Mouse (Mus musculus): Measurements from ENCODE around the gene AL731706.1. TPM values are rescaled to one million over a fixed set of nuclear protein-coding genes. Genes with fewer than 3 reads are reported as not detected.

The AL731706.1 gene
- total and polyA plus RNA-seq, 2 experiments from 2014 or later = 3.3 to 13.0 TPM

GRCm38 (mm10) chr2:136854543-136855388 lies 36.4 kb downstream of the AL731706.1 start:
- WGBS = 18% methylated on average over 5 of the region's 5 CpGs
- no peak overlapping the region for H3K4me2 ChIP-seq (ENCODE audit: low read depth, low read length, poor library complexity, severe bottlenecking)
- peak; percentile 2 for DNase-seq (ENCODE audit: low spot score)
- no peaks in the 10 kb centered on the region for H3K9me3 ChIP-seq (ENCODE audit: low read length)
- H3K4me1 ChIP-seq (ENCODE audit: insufficient read depth, low read length) = no peaks in the 10 kb centered on the region
- no peak overlapping the region for H3K4me3 ChIP-seq (ENCODE audit: low read depth, low read length)
- H3K27me3 ChIP-seq (ENCODE audit: insufficient read depth, low read length) = no peaks in the 10 kb centered on the region
- TF ChIP-seq CTCF (IDR thresholded peaks at IDR 0.05) = no peak
- 0 out of 2 replicates have a peak, but pooled peaks have one; percentile 34 for ATAC-seq (ENCODE audit: low FRiP score)
- H3K9ac ChIP-seq (replicated peaks; ENCODE audit: low read length, poor library complexity, severe bottlenecking) = no peak overlapping the region
- H3K36me3 ChIP-seq (ENCODE audit: insufficient read depth, low read length) = no peaks in the 10 kb centered on the region
- H3K27ac ChIP-seq (ENCODE audit: low read depth, low read length) = peak overlapping the region; percentile 26; the same call in 1 of the 2 replicates

GRCm38 (mm10) chr2:136850366-136850765 lies 40.8 kb downstream of the AL731706.1 start:
- 75% methylated on average over 3 of the region's 3 CpGs for WGBS
- Histone ChIP-seq H3K9me3 (ENCODE audit: low read length) (no peaks in the 10 kb centered on the region), H3K4me1 (ENCODE audit: insufficient read depth, low read length) (no peaks in the 10 kb centered on the region), H3K4me2 (ENCODE audit: low read depth, low read length, poor library complexity, severe bottlenecking) (no peak overlapping the region), H3K4me3 (ENCODE audit: low read depth, low read length) (no peak overlapping the region), H3K27me3 (ENCODE audit: insufficient read depth, low read length) (no peaks in the 10 kb centered on the region), H3K27ac (ENCODE audit: low read depth, low read length) (no peak overlapping the region), H3K9ac (replicated peaks; ENCODE audit: low read length, poor library complexity, severe bottlenecking) (no peak overlapping the region), H3K36me3 (ENCODE audit: insufficient read depth, low read length) (no peaks in the 10 kb centered on the region)
- TF ChIP-seq CTCF (IDR thresholded peaks at IDR 0.05) = no peak
- ATAC-seq (ENCODE audit: low FRiP score) (no peak), DNase-seq (ENCODE audit: low spot score) (no peak)

- ATAC-seq (ENCODE audit: low FRiP score) = no peak
- Histone ChIP-seq H3K4me2 (ENCODE audit: low read depth, low read length, poor library complexity, severe bottlenecking) (no peak overlapping the region), H3K9ac (replicated peaks; ENCODE audit: low read length, poor library complexity, severe bottlenecking) (no peak overlapping the region), H3K36me3 (ENCODE audit: insufficient read depth, low read length) (no peaks in the 10 kb centered on the region), H3K27me3 (ENCODE audit: insufficient read depth, low read length) (no peaks in the 10 kb centered on the region), H3K9me3 (ENCODE audit: low read length) (no peaks in the 10 kb centered on the region), H3K27ac (ENCODE audit: low read depth, low read length) (no peak overlapping the region), H3K4me3 (ENCODE audit: low read depth, low read length) (no peak overlapping the region), H3K4me1 (ENCODE audit: insufficient read depth, low read length) (no peaks in the 10 kb centered on the region)
- TF ChIP-seq CTCF (IDR thresholded peaks at IDR 0.05) = no peak
- 27% methylated on average over 1 of the region's 1 CpGs for WGBS
- DNase-seq (ENCODE audit: low spot score) = no peak
Observed at GRCm38 (mm10) chr2:136837994-136838393, 53.2 kb downstream of the AL731706.1 start.

GRCm38 (mm10) chr2:136835882-136836281 lies 55.3 kb downstream of the AL731706.1 start:
- 71% methylated on average over 3 of the region's 3 CpGs for WGBS

GRCm38 (mm10) chr2:136834715-136835075 lies 56.5 kb downstream of the AL731706.1 start:
- H3K9me3 ChIP-seq (ENCODE audit: low read length) = no peaks in the 10 kb centered on the region
- H3K27ac ChIP-seq (ENCODE audit: low read depth, low read length) = no peak overlapping the region
- WGBS = 91% methylated on average over 1 of the region's 1 CpGs
- no peak overlapping the region for H3K4me2 ChIP-seq (ENCODE audit: low read depth, low read length, poor library complexity, severe bottlenecking)
- DNase-seq (ENCODE audit: low spot score) = no peak
- H3K36me3 ChIP-seq (ENCODE audit: insufficient read depth, low read length) = no peaks in the 10 kb centered on the region
- no peaks in the 10 kb centered on the region for H3K27me3 ChIP-seq (ENCODE audit: insufficient read depth, low read length)
- H3K9ac ChIP-seq (replicated peaks; ENCODE audit: low read length, poor library complexity, severe bottlenecking) = no peak overlapping the region
- H3K4me1 ChIP-seq (ENCODE audit: insufficient read depth, low read length) = no peaks in the 10 kb centered on the region
- H3K4me3 ChIP-seq (ENCODE audit: low read depth, low read length) = no peak overlapping the region
- no peak for TF ChIP-seq CTCF (IDR thresholded peaks at IDR 0.05)
- ATAC-seq (ENCODE audit: low FRiP score) = no peak

More at GRCm38 (mm10) chr2:136835882-136836281, 55.3 kb downstream of the AL731706.1 start:
- TF ChIP-seq CTCF (IDR thresholded peaks at IDR 0.05) = peak; percentile 56
- Histone ChIP-seq H3K9ac (replicated peaks; ENCODE audit: low read length, poor library complexity, severe bottlenecking) (no peak overlapping the region), H3K27ac (ENCODE audit: low read depth, low read length) (no peak overlapping the region), H3K36me3 (ENCODE audit: insufficient read depth, low read length) (no peaks in the 10 kb centered on the region), H3K9me3 (ENCODE audit: low read length) (no peaks in the 10 kb centered on the region), H3K4me1 (ENCODE audit: insufficient read depth, low read length) (no peaks in the 10 kb centered on the region), H3K4me2 (ENCODE audit: low read depth, low read length, poor library complexity, severe bottlenecking) (no peak overlapping the region), H3K4me3 (ENCODE audit: low read depth, low read length) (no peak overlapping the region), H3K27me3 (ENCODE audit: insufficient read depth, low read length) (no peaks in the 10 kb centered on the region)
- ATAC-seq (ENCODE audit: low FRiP score) = no peak
- peak; percentile 12 for DNase-seq (ENCODE audit: low spot score)

- ATAC-seq (ENCODE audit: low FRiP score) (no peak), DNase-seq (ENCODE audit: low spot score) (no peak)
- H3K9me3 ChIP-seq (ENCODE audit: low read length) = no peaks in the 10 kb centered on the region
- H3K27me3 ChIP-seq (ENCODE audit: insufficient read depth, low read length) = no peaks in the 10 kb centered on the region
- H3K27ac ChIP-seq (ENCODE audit: low read depth, low read length) = no peak overlapping the region
- no peak overlapping the region for H3K9ac ChIP-seq (replicated peaks; ENCODE audit: low read length, poor library complexity, severe bottlenecking)
- no peaks in the 10 kb centered on the region for H3K4me1 ChIP-seq (ENCODE audit: insufficient read depth, low read length)
- H3K4me2 ChIP-seq (ENCODE audit: low read depth, low read length, poor library complexity, severe bottlenecking) = no peak overlapping the region
- WGBS = 86% methylated on average over 3 of the region's 3 CpGs
- no peak for TF ChIP-seq CTCF (IDR thresholded peaks at IDR 0.05)
- no peaks in the 10 kb centered on the region for H3K36me3 ChIP-seq (ENCODE audit: insufficient read depth, low read length)
- H3K4me3 ChIP-seq (ENCODE audit: low read depth, low read length) = no peak overlapping the region
Observed at GRCm38 (mm10) chr2:136833976-136834714, 57.0 kb downstream of the AL731706.1 start.

Measured in midbrain, postnatal 0 days (tissue).